ENCODE assay signal across 14 mouse cellular contexts in the genomic region with DNA sequence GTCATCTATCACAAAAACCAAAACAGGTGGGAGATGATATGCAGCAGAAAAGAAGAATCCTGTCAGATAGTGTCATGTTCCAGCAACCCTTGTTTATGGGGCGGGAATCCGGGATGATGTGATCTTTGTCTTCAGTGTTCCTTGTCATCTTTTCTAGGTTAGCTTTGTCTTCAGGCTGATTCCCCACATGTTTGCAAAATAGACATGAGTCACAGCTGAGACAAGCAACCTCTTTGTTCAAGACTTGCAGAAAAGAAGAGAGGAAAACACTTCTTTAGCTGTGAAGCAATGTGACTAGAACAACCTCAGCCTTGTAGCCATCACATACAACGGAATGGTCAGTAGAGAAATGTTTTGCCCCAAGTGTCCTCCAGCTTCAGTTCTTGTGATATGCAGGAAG.
"Had no signal": no experiment of that assay in that cellular context is flagged by ENCODE, and none has a peak within 500 bp of the region (broad histone marks: within the 10 kb centered on the region; RNA-seq: fewer than 3 reads in every experiment).

No protein-coding gene starts in this region.

- DNase-seq: heart, postnatal 10 days; heart, postnatal 36 days; heart, postnatal 4 days; kidney, adult 11 months; kidney, adult 2 months; kidney, adult 8-10 months; kidney, adult 9 months; kidney, postnatal 10 days; kidney, postnatal 14 days; kidney, postnatal 25 days; kidney, postnatal 36 days; kidney, postnatal 4 days; layer of hippocampus, adult 9-11 months; layer of hippocampus, postnatal 36 days had no signal
